Mouse (Mus musculus): ENCODE data around the gene Ugt2b38.
"Not testable (repeated sequence)": the region's sequence is repeated elsewhere in the genome, so short reads cannot be mapped to it uniquely, and the experiment has no call there.

Gene Ugt2b38

GRCm38 (mm10) chr5:87424041-87424440 lies at the start of gene Ugt2b38:
TSS of gene Ugt2b38 (minus strand) at chr5:87424203.
- DNase-seq, result not testable (repeated sequence)

- no peak for DNase-seq
Observed at GRCm38 (mm10) chr5:87458810-87459209, 34.8 kb upstream of the Ugt2b38 start.

DNA sequence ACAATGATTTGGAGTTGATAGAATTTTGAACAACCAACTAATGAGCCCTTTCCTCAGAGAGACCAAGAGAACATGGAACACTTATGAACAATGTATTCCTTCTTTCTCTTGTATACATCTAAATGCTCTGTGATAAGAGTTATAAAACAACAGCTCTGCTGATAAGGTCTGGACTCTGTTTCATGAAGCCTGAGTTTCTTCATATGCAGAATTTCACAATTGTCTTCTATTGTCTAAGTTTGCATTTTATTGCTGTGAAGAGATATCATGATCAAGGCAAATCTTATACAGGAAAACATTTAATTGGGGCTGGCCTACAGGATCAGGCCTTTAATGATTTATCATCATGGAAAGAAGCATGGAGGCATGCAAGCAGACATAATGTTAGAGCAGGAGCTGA lies 33.7 kb upstream of the Ugt2b38 start:
- DNase-seq, result no peak

- no peak for DNase-seq
Observed at GRCm38 (mm10) chr5:87456216-87456850, 32.3 kb upstream of the Ugt2b38 start.

DNA sequence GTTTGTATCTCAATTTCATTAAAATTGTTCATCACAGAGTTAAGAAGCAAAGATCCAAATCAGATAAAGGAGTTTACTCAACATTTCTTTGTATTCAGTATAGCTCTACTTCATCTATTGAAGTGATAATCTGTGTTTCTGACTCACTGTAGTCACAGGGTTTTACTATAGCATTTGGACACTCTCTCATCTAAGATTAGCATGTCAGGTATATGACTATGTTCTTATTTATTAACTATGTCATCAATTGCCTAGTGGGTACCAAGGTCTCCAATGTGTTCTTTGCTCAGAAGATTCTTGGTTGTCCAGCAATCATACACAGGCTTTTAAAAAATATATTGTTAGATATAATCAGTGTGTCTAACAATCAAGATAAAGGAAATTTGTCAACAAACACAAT lies 31.5 kb upstream of the Ugt2b38 start:
- DNase-seq, result no peak

- not testable (repeated sequence) for DNase-seq
Observed at GRCm38 (mm10) chr5:87452514-87452913, 28.5 kb upstream of the Ugt2b38 start.

GRCm38 (mm10) chr5:87436264-87436663 lies 12.3 kb upstream of the Ugt2b38 start:
- no peak for DNase-seq

GRCm38 (mm10) chr5:87425676-87426075 lies 1.7 kb upstream of the Ugt2b38 start:
- no peak for DNase-seq

- no peak for DNase-seq
Observed at GRCm38 (mm10) chr5:87396968-87397367, 27.0 kb downstream of the Ugt2b38 start.

DNA sequence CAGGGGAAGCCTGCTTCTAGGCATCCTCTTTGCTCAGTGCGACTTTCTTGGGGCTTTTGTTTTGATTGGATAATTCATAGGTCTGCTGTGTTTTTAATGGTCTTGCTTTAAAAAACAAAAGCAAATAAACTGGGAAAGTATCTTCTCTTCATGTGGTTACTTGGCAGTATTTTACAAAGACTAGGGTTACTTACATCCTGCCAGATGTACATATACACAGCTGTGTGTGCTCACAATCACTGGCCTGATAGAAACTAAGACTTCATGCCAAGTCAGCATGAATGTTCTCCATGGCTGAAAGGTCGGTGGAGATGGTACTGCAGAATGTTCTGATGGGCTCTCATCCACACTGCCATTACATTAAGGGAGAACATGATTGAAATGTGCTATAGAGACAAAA lies 33.2 kb downstream of the Ugt2b38 start:
- DNase-seq, result no peak

DNA sequence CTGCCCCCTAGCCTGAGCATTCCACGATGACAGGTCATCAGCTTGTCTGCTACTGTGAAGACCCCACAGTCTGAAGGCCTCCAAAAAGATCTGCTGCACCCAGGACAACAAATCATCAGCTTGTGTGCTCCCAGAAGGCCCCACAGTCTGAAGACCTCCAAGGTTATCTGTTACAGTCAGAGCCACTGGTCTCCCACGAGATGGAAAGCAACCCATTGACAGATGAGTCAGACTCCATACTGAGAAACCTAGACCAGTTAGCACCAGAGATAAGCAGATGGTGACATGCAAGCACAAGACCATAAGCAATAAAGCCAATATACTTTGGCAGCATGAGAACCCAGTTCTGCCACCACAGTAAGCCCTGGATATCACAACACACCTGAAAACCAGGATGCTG lies 43.8 kb downstream of the Ugt2b38 start:
- DNase-seq, result no peak

GRCm38 (mm10) chr5:87379825-87380224 lies 44.2 kb downstream of the Ugt2b38 start:
- DNase-seq, result no peak

DNA sequence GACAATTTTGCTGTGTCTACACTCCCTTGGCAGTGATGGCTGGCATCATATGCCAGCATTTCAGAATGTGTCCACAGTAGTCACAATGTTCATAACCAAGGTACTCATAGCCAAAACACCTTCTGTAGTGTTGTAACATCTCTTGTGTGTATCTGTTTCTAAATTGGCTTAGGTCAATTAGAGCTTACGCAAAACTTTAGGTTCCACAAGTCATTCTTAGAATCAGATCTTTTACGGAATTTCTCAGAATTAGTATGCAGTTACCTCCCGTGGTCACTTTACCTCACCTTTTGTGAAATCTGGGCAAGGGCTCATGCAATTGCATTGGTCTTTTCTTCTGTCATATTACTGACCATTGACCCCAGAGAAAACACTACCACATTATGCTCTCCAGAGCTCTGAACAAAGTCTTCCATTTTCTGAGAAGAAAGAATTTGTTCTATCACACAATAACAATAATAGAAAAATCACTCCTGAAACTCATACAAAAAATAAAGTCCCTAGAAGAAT lies 48.1 kb downstream of the Ugt2b38 start:
- DNase-seq, result no peak

DNA sequence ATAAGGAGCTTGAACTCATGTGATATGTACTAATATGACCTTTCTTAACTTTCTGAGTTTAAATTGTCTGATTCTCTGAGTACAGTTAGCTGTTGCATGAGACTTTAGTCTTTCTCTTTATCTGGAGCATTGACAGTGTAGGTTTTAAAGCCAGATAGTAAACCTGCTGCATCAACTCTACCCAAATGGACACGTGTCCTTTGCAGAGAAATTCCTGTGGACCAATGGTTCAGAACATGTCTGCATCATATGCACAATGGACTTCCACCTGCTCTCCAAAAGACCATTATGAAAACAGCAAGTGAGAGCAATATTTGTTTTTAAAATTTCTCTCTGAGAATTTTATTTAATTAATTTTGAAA lies 50.5 kb downstream of the Ugt2b38 start:
- no peak for DNase-seq

DNA sequence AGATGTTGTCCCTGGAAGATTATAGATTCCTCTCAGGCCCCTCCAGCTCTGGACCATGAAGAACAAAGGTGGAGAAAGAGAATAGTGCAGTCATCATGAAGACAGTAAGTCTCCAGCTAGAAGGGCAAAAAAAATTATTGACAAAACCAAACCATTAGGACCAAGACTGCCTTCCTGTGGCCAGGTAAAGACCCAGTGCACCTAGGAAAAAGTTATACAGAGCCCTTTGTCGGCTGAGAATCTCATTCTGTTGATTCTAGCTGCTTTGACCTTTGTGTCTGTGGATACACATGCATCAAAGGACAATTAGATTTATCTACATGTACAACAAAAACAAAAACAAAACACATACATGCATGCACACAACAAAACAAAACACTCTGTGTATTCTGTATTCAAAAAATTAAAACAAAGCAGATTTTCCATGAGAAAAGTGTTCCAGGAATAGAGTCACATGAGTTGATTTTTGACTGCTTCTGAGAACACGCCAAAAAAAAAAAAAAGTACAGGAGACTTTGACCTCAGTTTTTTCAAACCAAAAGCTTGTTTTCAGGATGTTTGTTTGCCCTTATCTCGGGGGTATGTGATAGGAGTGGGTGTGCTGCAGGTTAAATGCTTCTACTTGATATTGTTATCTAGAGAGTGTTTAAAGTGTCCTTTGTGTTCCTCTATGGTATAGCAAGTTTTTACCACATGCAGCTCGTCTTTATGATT lies 51.1 kb downstream of the Ugt2b38 start:
- not testable (repeated sequence) for DNase-seq

All from thymus, postnatal 14 days (tissue).